Mouse (Mus musculus) adrenal gland, postnatal 25 days (tissue): ENCODE results near the gene Prl3d3. TPM values are rescaled to one million over a fixed set of nuclear protein-coding genes. Genes with fewer than 3 reads are reported as not detected.
"Not testable (repeated sequence)": the region's sequence is repeated elsewhere in the genome, so short reads cannot be mapped to it uniquely, and the experiment has no call there.

ENCODE experiments used
- DNase-seq: peaks from one replicate; pipeline ENCODE4 v3.0.0; 2021; ENCODE audit warnings: mixed read lengths
- long read RNA-seq: library from polyadenylated mRNA; stranded (forward); transcript quantifications from one replicate; pipeline ENCODE4 v2.0.0, GENCODE M21; 2021
- total RNA-seq: library from RNA; stranded (reverse); gene quantifications from 2 replicates; pipeline ENCODE4 v1.2.3, GENCODE M21; 2021

Prl3d3 gene
- not detected in 2 replicates for total RNA-seq
- long read RNA-seq, result 0 reads

- DNase-seq, result not testable (repeated sequence)
Measured at GRCm38 (mm10) chr13:27156490-27156889, at the start of gene Prl3d3. Prl3d3 (plus strand) TSS chr13:27156790.

GRCm38 (mm10) chr13:27121398-27121797 is 35.2 kb upstream of the Prl3d3 start, which contains the start of gene Prl3d2:
Prl3d2 (plus strand) TSS chr13:27121698.
- not testable (repeated sequence) for DNase-seq

GRCm38 (mm10) chr13:27148264-27148663 is 8.3 kb upstream of the Prl3d3 start:
- no peak for DNase-seq

GRCm38 (mm10) chr13:27196359-27196758 is 39.8 kb downstream of the Prl3d3 start, which contains the start of gene Prl3c1:
Prl3c1 (plus strand) TSS chr13:27196659.
- DNase-seq, result no peak

Other genes with a start within 250 kb of the Prl3d3 start
- not detected in 2 replicates for gene Prl, start 99.2 kb upstream of the Prl3d3 start, total RNA-seq
- gene Prl3d1, start 62.6 kb upstream of the Prl3d3 start, total RNA-seq, result not detected in 2 replicates
- not detected in 2 replicates for gene Prl3d2, start 35.1 kb upstream of the Prl3d3 start, total RNA-seq
- gene Prl3c1, start 39.9 kb downstream of the Prl3d3 start, total RNA-seq, result not detected in 2 replicates
- not detected in 2 replicates for gene Prl3b1, start 85.1 kb downstream of the Prl3d3 start, total RNA-seq
- not detected in 2 replicates for gene Prl3a1, start 102.6 kb downstream of the Prl3d3 start, total RNA-seq
- gene Prl6a1, start 155.8 kb downstream of the Prl3d3 start, total RNA-seq, result not detected in 2 replicates
- gene Prl8a2, start 188.9 kb downstream of the Prl3d3 start, total RNA-seq, result 1.4 and 1.9 TPM in 2 replicates
- gene Prl2b1, start 234.1 kb downstream of the Prl3d3 start, total RNA-seq, result not detected in 2 replicates